Mouse (Mus musculus): ENCODE results near the gene Igsf6. TPM values are rescaled to one million over a fixed set of nuclear protein-coding genes. Genes with fewer than 3 reads are reported as not detected.

The Igsf6 gene
- total RNA-seq, 2 experiments from 2014 or later, result 0.37 TPM; not detected in 1

DNA sequence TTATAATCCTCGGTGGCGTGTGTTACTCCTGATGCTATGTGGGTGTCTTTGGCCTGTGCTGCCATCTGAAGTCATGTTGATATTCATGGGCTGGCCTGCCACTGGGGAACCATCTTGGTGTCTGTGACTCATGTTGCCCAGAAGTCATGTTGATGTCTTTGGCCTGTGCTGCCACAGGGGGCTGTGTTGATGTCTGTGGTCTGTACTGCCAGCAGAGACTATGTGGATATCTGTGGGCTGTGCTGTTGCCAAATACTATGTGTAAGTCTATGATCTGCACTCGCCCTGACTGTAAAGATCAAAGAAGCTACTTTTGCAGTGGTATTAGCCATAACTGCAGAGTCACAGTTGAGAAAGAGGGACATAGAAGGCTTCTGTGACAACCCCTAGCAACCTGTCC lies 55.6 kb downstream of the Igsf6 start:
- intact Hi-C loops (cut with DNase I), result no loop called here
- no peak for DNase-seq (ENCODE audit: low spot score in 2 of 2)

DNA sequence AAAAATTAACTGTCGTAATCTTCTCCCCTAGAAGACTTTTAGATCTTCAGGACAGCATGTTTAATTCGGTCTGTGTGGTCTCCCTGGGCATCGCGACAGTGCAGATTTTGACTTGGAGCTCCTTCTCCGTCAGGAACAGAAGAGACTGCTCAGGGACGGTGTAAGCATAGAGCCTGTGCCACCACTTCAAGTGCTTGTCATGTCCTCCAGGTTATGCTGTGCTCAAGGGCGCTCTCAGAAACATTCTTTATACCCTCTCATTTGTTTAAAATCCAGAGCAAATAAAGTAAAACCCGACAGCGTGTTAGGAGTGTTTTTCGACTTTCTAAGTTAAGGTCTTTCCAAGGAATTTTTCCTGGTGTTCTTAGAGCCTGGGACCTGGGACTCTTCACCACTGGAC lies 59.9 kb downstream of the Igsf6 start:
- intact Hi-C loops (cut with DNase I), result no loop called here
- DNase-seq (ENCODE audit: low spot score in 2 of 2), result no peak

Other genes starting within 250 kb of the Igsf6 start
- gene Eef2k, start 231.7 kb downstream of the Igsf6 start, total RNA-seq (2021), result 10 to 100 TPM; 31.6 to 42.9 TPM
- 10 to 100 TPM; 30.4 to 30.9 TPM for gene Polr3e, start 156.8 kb downstream of the Igsf6 start, total RNA-seq (2021)
- gene Cdr2, start 92.3 kb downstream of the Igsf6 start, total RNA-seq (2021), result 1 to 10 TPM; 4.6 to 4.7 TPM
- under 1 TPM in 1 of 2 experiments, not detected in 1; 0.32 TPM for gene Mfsd13b, start 92.1 kb downstream of the Igsf6 start, total RNA-seq (2021)
- 10 to 100 TPM; 74.0 to 75.4 TPM for gene Mettl9, start 40.1 kb downstream of the Igsf6 start, total RNA-seq (2021)
- gene Otoa, start 7.1 kb upstream of the Igsf6 start, total RNA-seq (2021), result under 1 TPM; 0.24 to 0.32 TPM